Mouse (Mus musculus) MEL (cell line): ENCODE results near the gene Rabggta.

ENCODE experiments used
- CTCF ChIP-seq, 3 experiments: IDR thresholded peaks in 2 of 3; conservative IDR thresholded peaks in 1 of 3; 2 replicates each; pipeline ENCODE4 v1.5.1; 2011 to 2012; ENCODE audit warnings: low read length in 3 of 3, low read depth in 2 of 3, mild to moderate bottlenecking in 2 of 3, improper control_type of control experiment in 1 of 3, inconsistent platforms in 1 of 3, mixed read lengths in 1 of 3, moderate library complexity in 1 of 3; ENCODE audit not compliant: control insufficient read depth in 1 of 3, insufficient read depth in 1 of 3, poor library complexity in 1 of 3, severe bottlenecking in 1 of 3
- EP300 ChIP-seq, 2 experiments: IDR thresholded peaks; 2 replicates each; pipeline ENCODE4 v1.6.1; 2011; ENCODE audit warnings: improper control_type of control experiment in 2 of 2, low read length in 2 of 2, low read depth in 1 of 2, mild to moderate bottlenecking in 1 of 2
- POLR2A ChIP-seq, 2 experiments: IDR thresholded peaks; 2 replicates each; pipeline ENCODE4 v1.6.1; 2011 to 2012; ENCODE audit warnings: low read length in 2 of 2, mild to moderate bottlenecking in 2 of 2, control low read depth in 1 of 2, improper control_type of control experiment in 1 of 2, low read depth in 1 of 2, moderate library complexity in 1 of 2; ENCODE audit not compliant: control insufficient read depth in 1 of 2, insufficient read depth in 1 of 2, poor library complexity in 1 of 2
- POLR2AphosphoS2 ChIP-seq: IDR thresholded peaks from 2 replicates; pipeline ENCODE4 v1.6.1; 2011; ENCODE audit warnings: low read length, improper control_type of control experiment
- POLR2AphosphoS5 ChIP-seq: IDR thresholded peaks from 2 replicates; pipeline ENCODE4 v1.6.1; 2012; ENCODE audit warnings: low read depth, borderline replicate concordance, mild to moderate bottlenecking, inconsistent platforms, low read length, moderate library complexity, mixed read lengths
- TCF12 ChIP-seq: IDR thresholded peaks from 2 replicates; pipeline ENCODE4 v1.6.1; 2014; ENCODE audit warnings: low read depth, mild to moderate bottlenecking, inconsistent platforms, low read length, improper control_type of control experiment, moderate library complexity
- USF2 ChIP-seq, 2 experiments: IDR thresholded peaks; 2 replicates each; pipeline ENCODE4 v1.6.1; 2011 to 2012; ENCODE audit warnings: improper control_type of control experiment in 2 of 2, low read length in 2 of 2, borderline replicate concordance in 1 of 2, inconsistent platforms in 1 of 2, low read depth in 1 of 2, mild to moderate bottlenecking in 1 of 2; ENCODE audit not compliant: insufficient read depth in 1 of 2

DNA sequence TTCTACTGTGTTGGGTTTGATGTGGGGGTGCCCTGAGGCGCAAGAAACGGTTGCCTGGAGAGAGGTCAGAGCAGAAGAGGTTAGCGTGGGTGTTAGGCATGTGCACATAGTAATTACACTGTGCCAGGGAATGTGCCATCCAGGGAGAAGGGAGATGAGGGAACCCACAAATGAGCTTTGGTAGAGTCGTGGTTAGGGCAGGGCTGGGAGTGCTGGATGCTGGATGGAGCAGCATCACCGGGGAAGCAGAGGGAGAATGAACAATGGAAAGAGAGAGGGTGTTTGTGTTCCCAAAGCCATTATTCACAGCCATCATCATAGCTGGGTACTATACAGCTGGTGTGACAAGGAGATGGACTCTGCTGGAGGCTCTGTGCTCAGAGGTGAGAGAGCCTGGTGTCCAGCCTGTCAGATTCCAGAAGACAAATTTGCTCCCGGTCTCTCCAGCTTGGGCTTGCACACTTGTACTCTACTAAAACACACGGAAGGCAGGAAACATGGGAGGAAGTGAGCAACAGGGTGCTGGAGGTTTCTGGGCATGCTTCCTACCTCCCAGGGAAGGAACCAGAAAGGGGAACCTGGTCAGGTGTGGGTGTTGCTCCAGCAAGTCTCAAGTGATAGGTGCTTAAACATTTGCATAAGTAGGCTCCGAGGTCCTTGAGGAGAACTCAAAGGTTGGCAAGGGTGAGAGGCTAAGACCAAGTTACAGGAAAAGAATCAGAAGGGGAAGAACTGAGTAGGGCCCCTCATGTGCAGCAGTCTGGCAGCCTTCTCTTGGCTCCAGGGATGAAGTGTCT, 6.0 kb upstream of the Rabggta start:
- TF ChIP-seq TCF12 (no peak), EP300 (IDR thresholded peaks at IDR 0.05; ENCODE audit: low read depth in 1 of 2, low read length in 2 of 2) (no peak), POLR2AphosphoS5 (no peak), POLR2A (IDR thresholded peaks at IDR 0.05; ENCODE audit: control insufficient read depth in 1 of 2, insufficient read depth in 1 of 2, low read depth in 1 of 2, low read length in 2 of 2, poor library complexity in 1 of 2) (no peak), CTCF (IDR thresholded peaks at IDR 0.05 in 2 of 3, conservative IDR thresholded peaks at IDR 0.05 in 1 of 3; ENCODE audit: control insufficient read depth in 1 of 3, insufficient read depth in 1 of 3, low read depth in 2 of 3, low read length in 3 of 3, poor library complexity in 1 of 3, severe bottlenecking in 1 of 3) (no peak), USF2 (IDR thresholded peaks at IDR 0.05; ENCODE audit: borderline replicate concordance in 1 of 2, insufficient read depth in 1 of 2, low read depth in 1 of 2, low read length in 2 of 2) (no peak), POLR2AphosphoS2 (no peak)
